Mouse (Mus musculus): ENCODE data around the gene Tssc4. TPM values are rescaled to one million over a fixed set of nuclear protein-coding genes. Genes with fewer than 3 reads are reported as not detected.

The Tssc4 gene
- polyA plus RNA-seq, 1 experiment: 48.2 TPM

- H3K4me1 ChIP-seq (ENCODE audit: control insufficient read depth, insufficient read depth, low read length): peaks cover 11% of the 10 kb centered on the region
- TF ChIP-seq POLR2A (IDR thresholded peaks at IDR 0.05; ENCODE audit: borderline replicate concordance, control insufficient read depth, low read depth, low read length) (no peak), CTCF (IDR thresholded peaks at IDR 0.05; ENCODE audit: control insufficient read depth, insufficient read depth, low read length) (no peak)
- no peak overlapping the region for H3K27ac ChIP-seq (ENCODE audit: control insufficient read depth, insufficient read depth, low read depth, low read length, poor library complexity)
- no peak overlapping the region for H3K4me3 ChIP-seq (replicated peaks; ENCODE audit: control insufficient read depth, low read depth, low read length)
- WGBS: 38% methylated on average over 3 of the region's 3 CpGs
Observed at GRCm38 (mm10) chr7:143041138-143041822, 27.8 kb upstream of the Tssc4 start.

- WGBS: 79% methylated on average over 3 of the region's 3 CpGs
- peaks cover 13% of the 10 kb centered on the region for H3K4me1 ChIP-seq (ENCODE audit: control insufficient read depth, insufficient read depth, low read length)
Observed at GRCm38 (mm10) chr7:143042089-143042488, 27.0 kb upstream of the Tssc4 start.

GRCm38 (mm10) chr7:143042897-143043300 lies 26.1 kb upstream of the Tssc4 start:
- H3K4me3 ChIP-seq (replicated peaks; ENCODE audit: control insufficient read depth, low read depth, low read length): no peak overlapping the region
- 11% methylated on average over 3 of the region's 3 CpGs for WGBS
- peaks cover 11% of the 10 kb centered on the region for H3K4me1 ChIP-seq (ENCODE audit: control insufficient read depth, insufficient read depth, low read length)
- TF ChIP-seq POLR2A (IDR thresholded peaks at IDR 0.05; ENCODE audit: borderline replicate concordance, control insufficient read depth, low read depth, low read length) (no peak), CTCF (IDR thresholded peaks at IDR 0.05; ENCODE audit: control insufficient read depth, insufficient read depth, low read length) (no peak)
- H3K27ac ChIP-seq (ENCODE audit: control insufficient read depth, insufficient read depth, low read depth, low read length, poor library complexity): peak overlapping the region; percentile 29; the same call in 1 of the 2 replicates

More at GRCm38 (mm10) chr7:143042089-143042488, 27.0 kb upstream of the Tssc4 start:
- H3K4me3 ChIP-seq (replicated peaks; ENCODE audit: control insufficient read depth, low read depth, low read length): no peak overlapping the region
- TF ChIP-seq CTCF (IDR thresholded peaks at IDR 0.05; ENCODE audit: control insufficient read depth, insufficient read depth, low read length) (no peak), POLR2A (IDR thresholded peaks at IDR 0.05; ENCODE audit: borderline replicate concordance, control insufficient read depth, low read depth, low read length) (no peak)
- H3K27ac ChIP-seq (ENCODE audit: control insufficient read depth, insufficient read depth, low read depth, low read length, poor library complexity): no peak overlapping the region

- TF ChIP-seq POLR2A (IDR thresholded peaks at IDR 0.05; ENCODE audit: borderline replicate concordance, control insufficient read depth, low read depth, low read length): no peak
- Histone ChIP-seq H3K4me3 (replicated peaks; ENCODE audit: control insufficient read depth, low read depth, low read length) (no peak overlapping the region), H3K27ac (ENCODE audit: control insufficient read depth, insufficient read depth, low read depth, low read length, poor library complexity) (no peak overlapping the region), H3K4me1 (ENCODE audit: control insufficient read depth, insufficient read depth, low read length) (peaks cover 7% of the 10 kb centered on the region)
- WGBS: 56% methylated on average over 2 of the region's 2 CpGs
Observed at GRCm38 (mm10) chr7:143044049-143044825, 24.8 kb upstream of the Tssc4 start.

- TF ChIP-seq POLR2A (IDR thresholded peaks at IDR 0.05; ENCODE audit: borderline replicate concordance, control insufficient read depth, low read depth, low read length): no peak
- TF ChIP-seq CTCF (IDR thresholded peaks at IDR 0.05; ENCODE audit: control insufficient read depth, insufficient read depth, low read length): no peak
- no peak overlapping the region for H3K4me3 ChIP-seq (replicated peaks; ENCODE audit: control insufficient read depth, low read depth, low read length)
- H3K27ac ChIP-seq (ENCODE audit: control insufficient read depth, insufficient read depth, low read depth, low read length, poor library complexity): no peak overlapping the region
- peaks cover 7% of the 10 kb centered on the region for H3K4me1 ChIP-seq (ENCODE audit: control insufficient read depth, insufficient read depth, low read length)
Observed at GRCm38 (mm10) chr7:143044826-143045206, 24.2 kb upstream of the Tssc4 start.

GRCm38 (mm10) chr7:143046358-143046757 lies 22.7 kb upstream of the Tssc4 start:
- H3K4me1 ChIP-seq (ENCODE audit: control insufficient read depth, insufficient read depth, low read length): peaks cover 7% of the 10 kb centered on the region
- no peak overlapping the region for H3K4me3 ChIP-seq (replicated peaks; ENCODE audit: control insufficient read depth, low read depth, low read length)
- H3K27ac ChIP-seq (ENCODE audit: control insufficient read depth, insufficient read depth, low read depth, low read length, poor library complexity): peak overlapping the region; percentile 9; the same call in 1 of the 2 replicates

GRCm38 (mm10) chr7:143049331-143049730 lies 19.7 kb upstream of the Tssc4 start:
- TF ChIP-seq POLR2A (IDR thresholded peaks at IDR 0.05; ENCODE audit: borderline replicate concordance, control insufficient read depth, low read depth, low read length) (no peak), CTCF (IDR thresholded peaks at IDR 0.05; ENCODE audit: control insufficient read depth, insufficient read depth, low read length) (no peak)
- Histone ChIP-seq H3K4me3 (replicated peaks; ENCODE audit: control insufficient read depth, low read depth, low read length) (no peak overlapping the region), H3K4me1 (ENCODE audit: control insufficient read depth, insufficient read depth, low read length) (peaks cover 5% of the 10 kb centered on the region; the same call in 1 of the 2 replicates), H3K27ac (ENCODE audit: control insufficient read depth, insufficient read depth, low read depth, low read length, poor library complexity) (no peak overlapping the region)
- WGBS: 79% methylated on average over 3 of the region's 3 CpGs

More at GRCm38 (mm10) chr7:143046358-143046757, 22.7 kb upstream of the Tssc4 start:
- 43% methylated on average over 7 of the region's 7 CpGs for WGBS
- no peak for TF ChIP-seq CTCF (IDR thresholded peaks at IDR 0.05; ENCODE audit: control insufficient read depth, insufficient read depth, low read length)
- TF ChIP-seq POLR2A (IDR thresholded peaks at IDR 0.05; ENCODE audit: borderline replicate concordance, control insufficient read depth, low read depth, low read length): no peak
